ENCODE assay signal across 9 mouse cellular contexts in the genomic region with DNA sequence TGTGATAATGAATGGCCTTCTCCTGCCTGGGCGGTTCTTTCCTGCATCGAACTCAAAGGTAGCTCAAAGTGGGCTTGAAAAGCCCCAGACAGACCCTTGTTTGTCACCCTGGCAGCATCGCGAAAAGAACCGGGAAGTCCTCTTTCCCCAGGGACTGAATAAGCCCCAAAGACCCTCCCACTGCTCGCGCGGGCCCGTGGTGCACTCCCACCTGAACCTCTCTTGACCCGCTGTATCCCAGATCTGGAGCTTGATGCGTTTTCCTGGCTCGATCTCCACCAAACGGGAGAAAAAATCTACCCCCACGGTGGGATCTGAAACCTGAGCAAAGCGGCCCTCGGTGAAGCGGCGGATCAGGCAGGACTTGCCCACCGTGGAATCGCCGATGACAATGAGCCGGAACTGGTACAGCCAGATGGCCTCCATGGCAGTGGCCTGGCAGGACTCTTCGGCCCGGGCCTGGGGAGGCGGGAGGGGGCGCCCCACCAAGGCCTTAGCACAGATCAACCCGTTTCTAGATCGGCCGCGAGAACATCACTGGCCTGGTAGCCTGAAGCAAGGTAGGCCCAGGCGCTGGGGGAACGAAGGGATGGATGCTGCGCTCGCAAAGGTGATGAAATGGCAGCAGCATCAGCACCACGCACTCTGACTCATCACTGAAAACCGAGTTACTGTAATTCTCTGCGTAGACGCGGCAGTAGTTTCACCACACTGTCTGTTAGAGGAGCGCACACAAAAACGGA. TPM values are rescaled to one million over a fixed set of nuclear protein-coding genes. Genes with fewer than 3 reads are reported as not detected.
DNase-seq lines count a peak whose midpoint lies in the region; ATAC-seq lines count a peak whose summit lies in the region.
"Had no signal": no experiment of that assay in that cellular context is flagged by ENCODE, and none has a peak within 500 bp of the region (broad histone marks: within the 10 kb centered on the region; RNA-seq: fewer than 3 reads in every experiment).

A gene (minus strand): TSS at position 650 of the 743 bp plus-strand sequence.

- H3K9ac ChIP-seq in forebrain, embryonic 13.5 days: peak within 1 kb of the TSS; percentile 75
- peak within 1 kb of the TSS; percentile 81 for H3K9ac ChIP-seq in hindbrain, embryonic 16.5 days (ENCODE audit: low read depth, low read length)
- H3K9ac ChIP-seq in midbrain, embryonic 12.5 days (replicated peaks): peak within 1 kb of the TSS; percentile 60
- peak within 1 kb of the TSS; percentile 58 for H3K9ac ChIP-seq in stomach, embryonic 16.5 days (ENCODE audit: low read length)

- peak within 1 kb of the TSS; percentile 60 for H3K4me3 ChIP-seq in forebrain, embryonic 13.5 days
- H3K4me3 ChIP-seq in hindbrain, embryonic 16.5 days (ENCODE audit: low read length): peak within 1 kb of the TSS; percentile 58
- H3K4me3 ChIP-seq in midbrain, embryonic 12.5 days: peak within 1 kb of the TSS; percentile 58
- H3K4me3 ChIP-seq in stomach, embryonic 16.5 days (replicated peaks; ENCODE audit: low read length): peak within 1 kb of the TSS; percentile 48

- H3K27me3 ChIP-seq in forebrain, embryonic 13.5 days: no peaks in the 10 kb centered on the region
- no peaks in the 10 kb centered on the region for H3K27me3 ChIP-seq in hindbrain, embryonic 16.5 days (replicated peaks; ENCODE audit: control insufficient read depth, insufficient read depth, low read length)
- no peaks in the 10 kb centered on the region for H3K27me3 ChIP-seq in midbrain, embryonic 12.5 days
- no peaks in the 10 kb centered on the region for H3K27me3 ChIP-seq in stomach, embryonic 16.5 days (ENCODE audit: control insufficient read depth, insufficient read depth, low read length)

- intact Hi-C loops in left cerebral cortex, postnatal 10 days (cut with DNase I): no loop called here

- peak; percentile 96 for ATAC-seq in cerebellum, adult (ENCODE audit: insufficient number of reproducible peaks, low FRiP score, low TSS enrichment)
- ATAC-seq in forebrain, embryonic 13.5 days: peak; percentile 98
- ATAC-seq in hindbrain, embryonic 16.5 days: peak; percentile 99
- ATAC-seq in midbrain, embryonic 12.5 days (ENCODE audit: low FRiP score, low read depth): peak; percentile 97
- peak; percentile 40; the same call in 1 of the 2 replicates for ATAC-seq in stomach, embryonic 16.5 days (ENCODE audit: insufficient read depth, low FRiP score)
- ATAC-seq: Patski had no signal

- peak within 1 kb of the TSS; percentile 54 for H3K4me2 ChIP-seq in forebrain, embryonic 13.5 days
- H3K4me2 ChIP-seq in hindbrain, embryonic 16.5 days (ENCODE audit: low read length): peak within 1 kb of the TSS; percentile 42
- H3K4me2 ChIP-seq in midbrain, embryonic 12.5 days (replicated peaks): peak within 1 kb of the TSS; percentile 46
- peak within 1 kb of the TSS; percentile 52 for H3K4me2 ChIP-seq in stomach, embryonic 16.5 days (ENCODE audit: low read depth, low read length)

- H3K9me3 ChIP-seq in forebrain, embryonic 13.5 days (replicated peaks): no peaks in the 10 kb centered on the region
- H3K9me3 ChIP-seq in hindbrain, embryonic 16.5 days (ENCODE audit: control insufficient read depth, low read length): no peaks in the 10 kb centered on the region
- no peaks in the 10 kb centered on the region for H3K9me3 ChIP-seq in midbrain, embryonic 12.5 days
- no peaks in the 10 kb centered on the region for H3K9me3 ChIP-seq in stomach, embryonic 16.5 days (replicated peaks; ENCODE audit: control insufficient read depth, low read length)

- H3K4me1 ChIP-seq in forebrain, embryonic 13.5 days: no peaks in the 10 kb centered on the region
- H3K4me1 ChIP-seq in hindbrain, embryonic 16.5 days (ENCODE audit: control insufficient read depth, insufficient read depth, low read depth, low read length): no peaks in the 10 kb centered on the region
- no peaks in the 10 kb centered on the region for H3K4me1 ChIP-seq in midbrain, embryonic 12.5 days
- no peaks in the 10 kb centered on the region for H3K4me1 ChIP-seq in stomach, embryonic 16.5 days (ENCODE audit: control insufficient read depth, insufficient read depth, low read length)

- H3K27ac ChIP-seq in forebrain, embryonic 13.5 days: peak within 1 kb of the TSS; percentile 77
- peak within 1 kb of the TSS; percentile 86 for H3K27ac ChIP-seq in hindbrain, embryonic 16.5 days (ENCODE audit: low read depth, low read length)
- H3K27ac ChIP-seq in midbrain, embryonic 12.5 days (replicated peaks): peak within 1 kb of the TSS; percentile 81
- H3K27ac ChIP-seq in stomach, embryonic 16.5 days (ENCODE audit: low read length): no peak within 1 kb of the TSS

- H3K36me3 ChIP-seq in forebrain, embryonic 13.5 days (ENCODE audit: poor library complexity, severe bottlenecking): peaks cover 4% of the 10 kb centered on the region; the same call in 1 of the 2 replicates
- H3K36me3 ChIP-seq in hindbrain, embryonic 16.5 days (ENCODE audit: control insufficient read depth, insufficient read depth, low read length): no peaks in the 10 kb centered on the region
- H3K36me3 ChIP-seq in midbrain, embryonic 12.5 days: 0 out of 2 replicates have a peak, but pooled peaks cover 3% of the 10 kb centered on the region
- H3K36me3 ChIP-seq in stomach, embryonic 16.5 days (ENCODE audit: control insufficient read depth, insufficient read depth, low read length): no peaks in the 10 kb centered on the region

- DNase-seq in layer of hippocampus, adult 11-12 months (ENCODE audit: low spot score): peak; percentile 53
- DNase-seq in layer of hippocampus, adult 9-10 months (ENCODE audit: low spot score): no peak
- DNase-seq in left cerebral cortex, postnatal 10 days (ENCODE audit: extremely low spot score in 1 of 2, low spot score in 2 of 2): peak; percentile 32 to 39

- 14% methylated on average over 40 of the region's 41 CpGs for WGBS in forebrain, embryonic 13.5 days
- 15% methylated on average over 39 of the region's 41 CpGs for WGBS in hindbrain, embryonic 16.5 days
- 24% methylated on average over 40 of the region's 41 CpGs for whole genome bisulfite sequencing in midbrain, embryonic 12.5 days
- 19% methylated on average over 41 of the region's 41 CpGs for WGBS in stomach, embryonic 16.5 days

RNA-seq across cellular contexts. Expression of the gene that starts here (rescaled TPM):
- 20.2 and 23.5 TPM in 2 replicates for polyA plus RNA-seq in forebrain, embryonic 13.5 days (2015; fragmentation: Nextera tagmentation; extraction: Ambion mirVana)
- polyA plus RNA-seq in hindbrain, embryonic 16.5 days (2015; fragmentation: Nextera tagmentation; extraction: Ambion mirVana): 26.7 and 26.8 TPM in 2 replicates
- total RNA-seq in left cerebral cortex, postnatal 10 days (2021): 10 to 100 TPM; 35.8 to 36.1 TPM
- 21.3 and 23.8 TPM in 2 replicates for polyA plus RNA-seq in midbrain, embryonic 12.5 days (2016; fragmentation: Nextera tagmentation; extraction: Ambion mirVana)
- 2.2 TPM in 2 replicates for polyA plus RNA-seq in stomach, embryonic 16.5 days (2015; fragmentation: Nextera tagmentation; extraction: Ambion mirVana)

Comparison
In these comparisons a context has a peak if more than half of its experiments do, and no peak if none do; other contexts are left out.
1. ATAC-seq: peak in every context shown above with its lines; median percentile 99 in hindbrain, embryonic 16.5 days; 98 in forebrain, embryonic 13.5 days; 97 in midbrain, embryonic 12.5 days; 96 in cerebellum, adult; 40 in stomach, embryonic 16.5 days.